Mouse (Mus musculus): Measurements from ENCODE around the gene Lamb3. TPM values are rescaled to one million over a fixed set of nuclear protein-coding genes. Genes with fewer than 3 reads are reported as not detected.
"Not testable (repeated sequence)": the region's sequence is repeated elsewhere in the genome, so short reads cannot be mapped to it uniquely, and the experiment has no call there.

Gene Lamb3
- polyA plus RNA-seq, 1 experiment from 2014 or later, result 0.63 TPM

GRCm38 (mm10) chr1:193244235-193244634 lies 36.7 kb downstream of the Lamb3 start:
- no peaks in the 10 kb centered on the region for H3K4me1 ChIP-seq (replicated peaks)
- ATAC-seq (ENCODE audit: insufficient read depth), result no peak
- H3K4me3 ChIP-seq (replicated peaks), result no peak overlapping the region
- H3K9me3 ChIP-seq (replicated peaks), result no peaks in the 10 kb centered on the region
- H3K9ac ChIP-seq, result no peak overlapping the region
- H3K36me3 ChIP-seq (replicated peaks), result no peaks in the 10 kb centered on the region
- 72% methylated on average over 6 of the region's 6 CpGs for whole genome bisulfite sequencing (ENCODE audit: insufficient replicate concordance)
- no peak overlapping the region for H3K4me2 ChIP-seq
- H3K27ac ChIP-seq (replicated peaks), result no peak overlapping the region
- no peaks in the 10 kb centered on the region for H3K27me3 ChIP-seq

GRCm38 (mm10) chr1:193250026-193250425 lies 42.5 kb downstream of the Lamb3 start:
- H3K27me3 ChIP-seq, result no peaks in the 10 kb centered on the region
- H3K9me3 ChIP-seq (replicated peaks), result no peaks in the 10 kb centered on the region
- ATAC-seq (ENCODE audit: insufficient read depth), result no peak
- H3K36me3 ChIP-seq (replicated peaks), result no peaks in the 10 kb centered on the region
- WGBS (ENCODE audit: insufficient replicate concordance), result 55% methylated on average over 2 of the region's 2 CpGs
- no peaks in the 10 kb centered on the region for H3K4me1 ChIP-seq (replicated peaks)
- H3K4me2 ChIP-seq, result no peak overlapping the region
- H3K27ac ChIP-seq (replicated peaks), result no peak overlapping the region
- no peak overlapping the region for H3K9ac ChIP-seq
- H3K4me3 ChIP-seq (replicated peaks), result no peak overlapping the region

DNA sequence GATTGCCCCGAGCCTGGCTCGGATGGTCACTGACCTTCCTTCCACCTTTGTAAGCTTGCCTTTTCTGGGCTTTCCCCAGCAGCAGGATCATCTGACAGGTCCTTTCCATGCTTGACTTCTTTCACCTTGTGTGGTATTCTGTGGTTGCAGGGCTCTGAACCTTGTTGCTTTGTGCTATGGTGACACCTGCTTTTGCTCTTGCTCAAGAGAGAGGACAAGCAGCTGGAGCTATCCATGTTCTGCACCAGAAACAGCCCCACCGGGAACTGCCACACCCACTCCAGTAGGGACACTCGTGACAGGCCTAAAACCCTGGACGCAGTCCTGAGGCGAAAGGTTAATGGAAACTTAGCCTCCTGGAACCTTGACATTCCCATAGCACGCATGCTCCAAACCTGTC lies 43.9 kb downstream of the Lamb3 start:
- Histone ChIP-seq H3K4me2 (no peak overlapping the region), H3K27me3 (no peaks in the 10 kb centered on the region), H3K4me1 (replicated peaks) (no peaks in the 10 kb centered on the region), H3K4me3 (replicated peaks) (no peak overlapping the region), H3K27ac (replicated peaks) (no peak overlapping the region), H3K36me3 (replicated peaks) (no peaks in the 10 kb centered on the region), H3K9ac (no peak overlapping the region), H3K9me3 (replicated peaks) (no peaks in the 10 kb centered on the region)
- 62% methylated on average over 7 of the region's 7 CpGs for WGBS (ENCODE audit: insufficient replicate concordance)
- ATAC-seq (ENCODE audit: insufficient read depth), result no peak

DNA sequence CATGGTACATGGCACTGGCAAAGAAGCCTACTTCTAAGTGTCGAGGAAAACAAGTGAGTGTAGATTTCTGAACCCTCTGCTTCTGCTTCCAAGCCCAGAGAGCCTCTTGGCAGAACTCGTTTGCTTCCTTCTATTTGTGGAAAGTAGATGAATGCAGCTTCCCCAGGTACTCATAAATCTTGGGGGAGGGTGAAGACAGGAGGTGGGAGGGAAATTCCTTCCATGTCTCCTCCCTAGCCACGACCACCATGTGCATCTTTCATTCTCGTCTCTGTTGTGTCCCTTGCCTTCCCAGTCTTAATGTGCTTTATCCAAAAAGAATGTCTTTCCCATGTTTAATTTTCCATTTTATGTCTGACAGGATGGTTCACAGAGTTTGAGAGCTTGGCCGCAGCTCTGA lies 45.1 kb downstream of the Lamb3 start:
- no peak overlapping the region for H3K4me2 ChIP-seq
- WGBS (ENCODE audit: insufficient replicate concordance), result 30% methylated on average over 5 of the region's 5 CpGs
- H3K4me1 ChIP-seq (replicated peaks), result no peaks in the 10 kb centered on the region
- H3K27ac ChIP-seq (replicated peaks), result no peak overlapping the region
- H3K9me3 ChIP-seq (replicated peaks), result no peaks in the 10 kb centered on the region
- H3K27me3 ChIP-seq, result no peaks in the 10 kb centered on the region
- H3K36me3 ChIP-seq (replicated peaks), result no peaks in the 10 kb centered on the region
- no peak for ATAC-seq (ENCODE audit: insufficient read depth)
- H3K4me3 ChIP-seq (replicated peaks), result no peak overlapping the region
- no peak overlapping the region for H3K9ac ChIP-seq

GRCm38 (mm10) chr1:193253895-193254294 lies 46.4 kb downstream of the Lamb3 start:
- H3K4me2 ChIP-seq; H3K27ac ChIP-seq (replicated peaks); H3K4me3 ChIP-seq (replicated peaks); H3K9me3 ChIP-seq (replicated peaks); ATAC-seq (ENCODE audit: insufficient read depth); H3K4me1 ChIP-seq (replicated peaks); H3K27me3 ChIP-seq; H3K36me3 ChIP-seq (replicated peaks); H3K9ac ChIP-seq: not testable (repeated sequence)
- 47% methylated on average over 3 of the region's 3 CpGs for WGBS (ENCODE audit: insufficient replicate concordance)

DNA sequence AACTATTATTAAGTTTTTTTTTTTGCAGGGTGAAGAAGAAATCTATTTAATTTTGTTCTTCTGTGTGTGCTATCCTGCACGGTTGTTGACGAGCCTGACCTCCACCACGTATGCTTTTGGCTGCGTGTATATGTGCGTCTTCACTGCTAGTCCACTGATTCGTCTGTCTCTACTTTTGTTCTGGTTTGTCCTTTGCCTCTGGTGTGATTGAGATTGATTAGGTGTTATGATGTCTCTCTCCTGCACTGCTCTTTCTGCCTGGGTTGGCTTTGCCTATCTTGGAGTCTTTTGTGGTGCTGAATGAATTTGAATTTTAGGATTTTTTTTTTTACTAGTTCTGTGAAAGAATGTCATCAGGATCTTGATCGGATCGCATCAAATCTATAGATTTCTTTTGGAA lies 47.5 kb downstream of the Lamb3 start:
- Histone ChIP-seq H3K4me3 (replicated peaks) (no peak overlapping the region), H3K9ac (no peak overlapping the region), H3K9me3 (replicated peaks) (no peaks in the 10 kb centered on the region), H3K36me3 (replicated peaks) (no peaks in the 10 kb centered on the region), H3K4me2 (no peak overlapping the region), H3K27me3 (no peaks in the 10 kb centered on the region), H3K4me1 (replicated peaks) (no peaks in the 10 kb centered on the region), H3K27ac (replicated peaks) (no peak overlapping the region)
- 57% methylated on average over 8 of the region's 8 CpGs for WGBS (ENCODE audit: insufficient replicate concordance)
- ATAC-seq (ENCODE audit: insufficient read depth), result no peak

DNA sequence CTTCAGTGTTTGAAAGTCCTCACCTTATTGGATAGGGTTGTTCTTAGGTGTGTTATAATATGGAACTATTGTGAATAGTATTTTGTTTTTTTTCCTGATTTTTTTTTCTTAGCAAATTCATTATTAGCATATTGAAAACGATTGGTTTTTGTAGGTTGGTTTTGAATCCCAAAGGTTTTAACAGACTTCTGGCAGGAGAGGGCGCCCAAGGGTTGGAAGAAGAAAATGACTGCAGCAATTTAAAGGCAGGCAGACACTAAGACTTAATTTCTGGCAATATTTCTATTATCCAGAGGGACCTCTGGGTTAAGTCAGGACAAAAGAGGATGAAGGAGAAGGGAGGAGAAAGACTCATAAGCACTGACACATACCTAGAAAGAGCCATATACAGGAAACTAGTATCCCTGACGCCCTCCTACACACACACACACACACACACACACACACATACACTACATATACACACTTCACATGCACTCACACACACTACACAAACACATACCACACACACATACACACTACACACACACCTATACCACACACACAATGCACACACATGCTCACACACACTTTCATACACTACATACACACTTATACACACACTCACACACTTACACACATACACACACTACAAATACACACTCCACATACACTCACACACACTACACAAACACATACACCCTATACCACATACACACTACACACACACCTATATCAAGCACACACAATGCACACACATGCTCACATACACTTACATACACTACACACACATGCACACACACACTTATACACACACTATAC lies 48.2 kb downstream of the Lamb3 start:
- no peaks in the 10 kb centered on the region for H3K27me3 ChIP-seq
- no peaks in the 10 kb centered on the region for H3K4me1 ChIP-seq (replicated peaks)
- H3K4me2 ChIP-seq, result no peak overlapping the region
- ATAC-seq (ENCODE audit: insufficient read depth), result no peak
- WGBS (ENCODE audit: insufficient replicate concordance), result 22% methylated on average over 3 of the region's 3 CpGs
- H3K9me3 ChIP-seq (replicated peaks), result no peaks in the 10 kb centered on the region
- H3K4me3 ChIP-seq (replicated peaks), result no peak overlapping the region
- H3K9ac ChIP-seq, result no peak overlapping the region
- no peak overlapping the region for H3K27ac ChIP-seq (replicated peaks)
- no peaks in the 10 kb centered on the region for H3K36me3 ChIP-seq (replicated peaks)

- ATAC-seq (ENCODE audit: insufficient read depth), result 0 out of 2 replicates have a peak, but pooled peaks have one; percentile 42
- Histone ChIP-seq H3K9ac (no peak overlapping the region), H3K4me1 (replicated peaks) (no peaks in the 10 kb centered on the region), H3K36me3 (replicated peaks) (no peaks in the 10 kb centered on the region), H3K27ac (replicated peaks) (no peak overlapping the region), H3K27me3 (no peaks in the 10 kb centered on the region), H3K9me3 (replicated peaks) (no peaks in the 10 kb centered on the region), H3K4me2 (no peak overlapping the region), H3K4me3 (replicated peaks) (no peak overlapping the region)
These were observed 48.7 kb downstream of the Lamb3 start for GRCm38 (mm10) chr1:193256289-193256577.

DNA sequence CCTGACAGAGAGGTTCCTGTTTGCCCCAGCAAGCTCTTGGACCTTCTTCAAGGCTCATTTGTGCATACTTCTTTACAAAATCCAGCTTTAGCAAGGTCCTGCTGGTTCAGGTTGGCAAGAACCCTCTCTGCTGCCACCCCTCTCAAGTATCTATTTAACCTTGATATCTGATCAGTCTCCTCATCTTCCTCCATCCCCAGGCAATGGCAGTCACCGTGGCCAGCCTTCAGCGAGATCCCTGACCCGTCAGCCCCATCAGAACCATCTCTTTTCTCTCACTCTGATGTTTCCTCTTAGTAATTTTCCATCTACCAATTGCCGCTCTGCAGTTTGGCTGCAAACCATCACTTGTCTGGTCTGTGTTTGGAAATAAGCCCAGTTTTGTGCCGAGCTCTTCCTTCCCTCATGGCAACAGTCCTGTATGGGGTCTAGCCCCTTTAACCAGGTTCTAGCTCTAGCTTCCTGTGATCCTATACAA lies 49.2 kb downstream of the Lamb3 start:
- H3K27ac ChIP-seq (replicated peaks), result no peak overlapping the region
- 46% methylated on average over 5 of the region's 5 CpGs for WGBS (ENCODE audit: insufficient replicate concordance)
- H3K4me1 ChIP-seq (replicated peaks), result no peaks in the 10 kb centered on the region
- no peak overlapping the region for H3K4me3 ChIP-seq (replicated peaks)
- H3K27me3 ChIP-seq, result no peaks in the 10 kb centered on the region
- no peak for ATAC-seq (ENCODE audit: insufficient read depth)
- H3K36me3 ChIP-seq (replicated peaks), result no peaks in the 10 kb centered on the region
- H3K9me3 ChIP-seq (replicated peaks), result no peaks in the 10 kb centered on the region
- no peak overlapping the region for H3K9ac ChIP-seq
- H3K4me2 ChIP-seq, result no peak overlapping the region

GRCm38 (mm10) chr1:193259559-193259958 lies 52.1 kb downstream of the Lamb3 start:
- Histone ChIP-seq H3K27me3 (no peaks in the 10 kb centered on the region), H3K36me3 (replicated peaks) (no peaks in the 10 kb centered on the region), H3K9me3 (replicated peaks) (no peaks in the 10 kb centered on the region), H3K9ac (no peak overlapping the region), H3K4me1 (replicated peaks) (no peaks in the 10 kb centered on the region), H3K4me3 (replicated peaks) (no peak overlapping the region), H3K27ac (replicated peaks) (no peak overlapping the region), H3K4me2 (no peak overlapping the region)
- no peak for ATAC-seq (ENCODE audit: insufficient read depth)
- 74% methylated on average over 9 of the region's 9 CpGs for WGBS (ENCODE audit: insufficient replicate concordance)

GRCm38 (mm10) chr1:193261897-193262548 lies 54.5 kb downstream of the Lamb3 start:
- 0 out of 2 replicates have a peak, but pooled peaks have one; percentile 22 for ATAC-seq (ENCODE audit: insufficient read depth)

More at GRCm38 (mm10) chr1:193261897-193262548, 54.5 kb downstream of the Lamb3 start:
- no peaks in the 10 kb centered on the region for H3K36me3 ChIP-seq (replicated peaks)
- H3K27me3 ChIP-seq, result no peaks in the 10 kb centered on the region
- no peaks in the 10 kb centered on the region for H3K4me1 ChIP-seq (replicated peaks)
- WGBS (ENCODE audit: insufficient replicate concordance), result 44% methylated on average over 7 of the region's 7 CpGs
- no peak overlapping the region for H3K9ac ChIP-seq
- H3K9me3 ChIP-seq (replicated peaks), result no peaks in the 10 kb centered on the region
- H3K4me2 ChIP-seq, result no peak overlapping the region
- no peak overlapping the region for H3K27ac ChIP-seq (replicated peaks)
- no peak overlapping the region for H3K4me3 ChIP-seq (replicated peaks)
